Mouse (Mus musculus) MN1 (cell line): Measurements from ENCODE around the gene Meox1.

Experiments
- DNase-seq: peaks from one replicate; pipeline ENCODE4 v3.0.0-alpha.2; 2016; ENCODE audit warnings: low spot score

Gene Meox1

DNA sequence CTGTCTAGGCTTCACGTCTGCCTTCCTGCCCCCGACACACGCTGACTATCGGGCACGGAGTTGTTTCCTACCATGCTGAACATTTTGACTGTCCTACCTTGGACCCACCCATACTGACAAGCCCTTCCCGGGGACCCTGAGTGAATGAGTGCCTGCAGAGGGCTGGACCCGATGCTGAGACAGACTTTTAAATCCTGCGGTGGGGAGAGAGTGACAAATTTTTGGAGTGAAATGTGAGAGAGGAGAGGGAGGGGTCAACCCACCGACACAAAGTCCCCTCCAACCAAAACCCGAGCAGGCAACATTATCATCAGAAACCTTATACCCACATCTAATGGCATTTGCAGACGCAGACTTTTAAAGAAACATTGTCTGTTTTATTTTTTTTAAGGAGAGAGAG lies at the start of gene Meox1:
TSS of gene Meox1 (minus strand) at position 171 of the 400 bp plus-strand sequence.
- no peak for DNase-seq

DNA sequence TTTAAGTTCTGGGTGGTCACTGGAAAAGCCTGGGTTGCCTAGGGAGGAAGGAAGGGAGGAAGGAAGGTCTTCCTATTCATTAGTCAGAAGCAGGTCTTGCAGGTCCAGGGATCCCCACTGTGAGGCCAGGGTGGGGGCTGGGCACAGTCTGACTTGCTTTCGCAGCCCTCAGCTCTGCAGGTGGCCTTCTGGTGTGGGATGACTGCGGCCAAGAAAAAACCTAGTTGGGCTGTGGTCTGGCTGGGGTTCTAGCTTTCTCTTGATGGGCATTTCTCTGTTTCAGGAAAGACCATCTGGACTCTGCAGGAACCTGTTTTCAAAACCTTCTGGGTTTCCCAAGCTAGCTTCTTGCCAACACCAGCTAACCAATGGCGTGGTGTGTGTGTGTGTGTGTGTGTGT lies 48.9 kb upstream of the Meox1 start:
- no peak for DNase-seq

DNA sequence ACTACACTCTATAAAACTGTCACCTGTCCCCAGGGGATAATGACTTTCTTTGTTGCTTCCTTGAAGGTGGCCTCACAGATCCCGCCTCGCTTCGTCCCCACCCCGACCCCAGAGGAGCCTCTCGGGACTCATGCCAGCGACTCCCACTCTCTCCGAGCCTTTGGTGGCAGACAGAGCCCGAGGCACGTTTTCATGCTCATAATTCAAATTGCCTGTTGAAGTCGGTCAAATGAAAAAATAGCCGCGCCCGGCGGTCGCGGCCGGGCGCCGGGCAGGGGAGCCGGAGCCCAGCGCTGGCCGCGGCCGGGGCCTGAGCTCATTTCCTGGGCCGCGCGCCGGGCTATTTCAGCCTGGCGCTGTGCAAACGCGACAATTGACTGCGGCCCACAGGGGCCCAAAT lies 42.9 kb upstream of the Meox1 start:
- peak; percentile 63 for DNase-seq

DNA sequence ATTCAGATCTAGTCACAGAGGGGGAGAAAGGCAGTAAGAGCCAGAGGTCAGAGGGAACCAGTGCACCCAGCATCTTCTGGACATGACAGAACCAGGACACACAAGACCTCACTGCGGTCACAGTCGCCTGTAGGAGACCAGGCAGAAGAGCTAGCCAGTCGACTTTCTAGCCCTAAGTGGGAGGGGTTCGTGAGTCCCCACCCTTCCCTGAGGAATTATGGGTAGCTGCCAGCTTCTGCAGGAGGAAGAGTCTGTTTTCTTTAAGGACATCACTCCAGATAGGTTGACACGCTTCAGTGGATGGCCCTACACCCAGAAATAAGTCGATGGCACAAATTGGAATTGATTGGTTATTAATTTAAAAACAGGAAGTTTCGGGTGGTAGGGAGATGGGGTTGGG lies 42.2 kb upstream of the Meox1 start:
- DNase-seq, result peak; percentile 69

DNA sequence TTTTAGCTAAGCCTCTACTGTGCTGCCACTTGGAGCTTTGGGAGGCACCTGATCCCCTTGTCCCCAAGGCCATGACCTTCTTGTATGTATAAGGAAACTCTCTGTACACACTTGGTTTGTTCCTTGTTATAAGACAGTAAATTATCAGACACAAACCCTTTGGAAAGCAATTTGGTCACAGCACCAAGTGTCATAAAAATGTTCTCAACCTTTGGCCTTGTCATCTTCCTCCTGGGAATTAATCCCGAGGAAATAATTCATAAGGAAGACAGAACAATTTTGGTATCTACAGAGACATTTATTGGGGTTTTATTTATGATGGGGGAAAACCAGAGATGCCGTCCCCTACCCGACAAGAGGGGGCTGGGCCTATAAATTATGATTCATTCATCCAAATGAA lies 41.6 kb upstream of the Meox1 start:
- DNase-seq, result no peak

DNA sequence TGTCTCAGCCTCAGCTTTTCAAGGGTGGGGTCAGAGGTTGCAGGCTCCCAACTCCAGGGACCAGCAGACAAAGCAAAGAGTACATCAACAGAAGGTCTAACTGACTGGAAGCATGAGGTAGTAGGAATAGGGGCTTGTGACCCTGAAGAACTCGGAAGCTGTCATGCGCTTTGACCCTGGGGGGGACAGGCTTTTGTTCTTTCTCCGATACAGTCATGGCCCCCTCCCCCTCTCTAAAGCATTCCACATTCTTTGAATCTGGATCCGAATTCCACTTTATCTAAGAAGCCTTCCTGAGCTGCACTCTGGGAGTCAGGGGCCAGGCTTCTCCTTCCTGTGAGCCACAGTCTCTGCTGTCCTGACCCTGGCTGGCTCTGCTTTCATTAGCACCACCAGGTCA lies 37.8 kb upstream of the Meox1 start:
- DNase-seq, result no peak

GRCm38 (mm10) chr11:101928030-101928762 lies 34.0 kb upstream of the Meox1 start:
- DNase-seq, result no peak

DNA sequence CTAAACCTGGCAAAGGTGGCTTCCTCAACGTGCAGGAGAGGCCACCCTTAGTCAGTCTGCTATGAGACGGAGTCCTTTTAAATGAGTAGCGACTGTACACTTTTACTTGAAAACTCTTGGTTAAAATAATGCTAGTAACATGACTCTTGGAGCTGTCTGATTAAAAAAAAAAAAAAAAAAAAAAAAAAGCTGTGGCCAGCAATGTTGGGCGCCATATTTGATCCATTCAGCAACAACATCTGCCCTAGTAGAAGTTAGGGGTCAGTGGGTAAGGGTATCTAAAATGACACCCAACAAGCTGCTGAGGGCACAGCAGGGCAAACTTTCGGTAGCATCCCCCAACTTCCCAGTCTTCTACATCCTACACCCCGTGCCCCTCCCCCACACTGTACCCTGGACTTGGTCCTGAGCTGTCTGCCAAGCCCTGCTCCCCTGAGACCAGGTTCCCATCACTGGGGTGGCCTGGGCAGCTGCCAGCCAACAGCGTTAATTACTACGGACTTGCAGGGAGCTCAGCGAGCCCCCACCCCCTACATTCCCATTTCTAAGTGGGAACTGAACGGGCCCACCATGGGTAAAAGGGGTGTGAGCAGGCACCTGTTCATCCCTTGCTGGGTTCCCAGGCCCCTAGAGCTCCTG lies 32.9 kb upstream of the Meox1 start:
- no peak for DNase-seq

GRCm38 (mm10) chr11:101925636-101926035 lies 31.5 kb upstream of the Meox1 start:
- no peak for DNase-seq

- no peak for DNase-seq
These were observed 30.3 kb upstream of the Meox1 start for GRCm38 (mm10) chr11:101924441-101924976.

DNA sequence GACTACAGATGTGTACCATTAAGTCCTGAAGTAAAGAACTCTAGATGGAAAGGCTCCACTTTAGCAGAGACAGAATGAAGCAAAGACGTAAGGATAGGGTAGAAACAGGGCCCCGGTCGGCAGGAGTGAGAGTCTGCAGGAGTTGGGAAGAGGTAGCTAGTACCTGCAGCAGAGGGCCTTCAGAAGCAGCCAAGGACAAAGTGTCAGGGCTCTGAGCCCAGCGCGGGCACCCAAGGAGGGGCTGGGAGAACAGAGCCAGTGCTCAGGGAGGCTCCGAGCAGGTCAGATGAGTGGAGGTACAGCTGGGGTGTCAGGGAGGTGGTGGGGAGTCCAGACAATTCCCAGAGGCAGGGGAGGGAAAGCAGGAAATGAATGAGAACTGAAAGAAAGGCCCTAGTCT lies 29.8 kb upstream of the Meox1 start:
- no peak for DNase-seq

GRCm38 (mm10) chr11:101921361-101921952 lies 27.3 kb upstream of the Meox1 start:
- no peak for DNase-seq

- peak; percentile 79 for DNase-seq
These were observed 25.5 kb upstream of the Meox1 start for GRCm38 (mm10) chr11:101919660-101920059.

DNA sequence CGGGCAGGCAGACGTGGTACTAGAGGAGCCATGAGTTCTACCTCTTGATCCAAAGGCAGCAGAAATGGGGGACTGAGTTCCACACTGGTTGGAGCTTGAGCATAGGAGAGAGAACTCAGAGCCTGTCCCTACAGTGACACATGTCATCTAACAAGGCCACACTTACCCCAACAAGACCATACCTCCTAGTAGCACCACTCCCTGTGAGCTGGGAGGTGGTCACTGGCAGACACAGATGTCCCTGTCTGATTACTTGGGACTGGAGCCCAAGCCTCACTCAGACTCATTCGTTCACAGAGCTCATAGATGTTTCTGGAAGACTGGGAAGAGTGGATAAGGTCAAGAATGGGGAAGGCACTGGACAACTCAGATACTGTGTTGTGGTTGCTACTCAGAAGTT lies 24.4 kb upstream of the Meox1 start:
- no peak for DNase-seq

- DNase-seq, result no peak
These were observed 22.6 kb upstream of the Meox1 start for GRCm38 (mm10) chr11:101916772-101917171.

- DNase-seq, result no peak
These were observed 19.4 kb upstream of the Meox1 start for GRCm38 (mm10) chr11:101913591-101913990.

DNA sequence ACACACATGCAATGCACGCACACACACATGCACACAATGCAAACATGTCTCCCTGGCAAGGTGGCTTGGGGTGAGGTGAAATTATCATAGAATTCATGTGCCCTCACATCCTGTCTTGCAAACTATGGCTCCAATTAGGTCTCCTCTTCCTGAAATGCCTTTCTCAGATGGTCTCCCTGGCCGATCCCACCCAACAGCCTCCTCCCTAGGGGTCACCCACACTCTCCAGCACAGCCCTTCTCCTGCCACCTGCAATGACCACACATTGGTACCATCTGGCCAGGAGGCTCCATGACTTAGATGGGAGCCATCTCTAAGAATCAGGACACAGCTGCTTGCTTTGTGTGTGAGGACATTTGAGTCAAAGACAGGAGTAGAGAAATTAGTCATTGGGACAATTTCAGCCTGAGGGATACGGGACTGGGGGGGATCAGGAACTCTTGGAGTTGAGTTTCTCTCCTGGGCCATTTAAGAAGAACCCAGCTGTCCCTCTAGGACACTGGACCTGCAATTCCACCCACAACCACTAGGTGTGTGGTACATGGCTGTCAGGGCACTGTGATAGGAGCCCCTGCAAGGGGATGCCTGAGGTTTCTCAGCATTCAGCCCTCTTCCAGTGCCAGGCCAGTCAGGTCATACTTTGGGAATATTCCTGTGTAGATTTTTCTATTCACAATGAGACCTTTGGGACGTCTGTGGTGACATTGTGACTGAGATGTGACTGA lies 17.8 kb upstream of the Meox1 start:
- DNase-seq, result peak; percentile 27

DNA sequence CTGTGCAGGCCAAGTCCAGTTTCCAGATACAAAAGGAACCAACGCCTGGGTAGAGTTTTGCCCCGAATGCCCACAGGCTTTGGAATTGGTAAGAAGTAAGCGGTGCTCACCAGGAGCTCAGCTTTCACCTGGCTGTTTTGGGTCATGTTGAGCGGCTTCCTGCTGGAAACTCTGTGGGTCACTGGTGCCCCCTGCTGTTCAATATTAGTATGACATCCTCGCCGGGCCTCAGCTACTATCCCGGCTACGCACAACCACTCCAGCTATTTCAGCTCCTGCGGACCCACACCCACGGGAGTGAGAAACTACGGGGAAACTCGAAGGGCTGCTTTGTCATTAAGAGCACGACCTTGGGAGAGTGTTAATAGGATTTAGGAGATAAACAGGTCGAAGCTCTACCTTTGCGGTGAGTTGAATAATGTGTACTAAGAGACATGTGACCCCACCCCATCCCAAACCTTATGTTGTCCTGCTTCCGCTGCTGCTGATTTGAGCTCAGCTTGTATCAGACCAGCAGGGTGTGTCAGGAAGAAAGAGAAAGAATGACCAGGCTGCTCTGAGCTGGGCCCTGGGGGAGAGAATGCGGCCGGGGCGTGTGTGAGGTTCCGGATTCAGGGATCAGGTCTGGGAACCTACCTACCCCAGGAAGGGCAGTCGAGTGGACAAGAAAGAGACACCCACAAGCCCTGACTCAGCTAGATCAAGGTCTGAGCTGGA lies 16.2 kb upstream of the Meox1 start:
- DNase-seq, result peak; percentile 82

DNA sequence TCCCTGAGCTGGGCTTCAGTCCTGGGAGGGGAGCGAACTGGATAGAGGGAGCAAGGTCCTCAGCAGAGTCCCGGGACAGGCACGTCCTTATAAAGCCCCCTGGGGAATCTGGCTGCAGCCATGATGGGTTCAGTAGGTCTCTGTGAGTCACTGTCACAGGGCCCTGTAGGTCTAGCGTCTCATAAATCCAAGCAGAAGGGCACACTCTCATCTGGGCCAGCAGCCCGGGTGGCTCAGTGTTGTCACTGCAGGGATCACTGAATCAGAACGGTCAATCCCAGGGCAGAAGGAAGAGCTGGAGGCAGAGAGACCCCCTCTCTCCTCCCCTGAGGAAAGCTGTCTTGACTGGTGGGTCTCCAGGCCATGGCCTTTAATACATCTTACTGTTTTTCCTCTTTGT lies 14.6 kb upstream of the Meox1 start:
- no peak for DNase-seq

GRCm38 (mm10) chr11:101905115-101905514 lies 10.9 kb upstream of the Meox1 start:
- peak; percentile 73 for DNase-seq

DNA sequence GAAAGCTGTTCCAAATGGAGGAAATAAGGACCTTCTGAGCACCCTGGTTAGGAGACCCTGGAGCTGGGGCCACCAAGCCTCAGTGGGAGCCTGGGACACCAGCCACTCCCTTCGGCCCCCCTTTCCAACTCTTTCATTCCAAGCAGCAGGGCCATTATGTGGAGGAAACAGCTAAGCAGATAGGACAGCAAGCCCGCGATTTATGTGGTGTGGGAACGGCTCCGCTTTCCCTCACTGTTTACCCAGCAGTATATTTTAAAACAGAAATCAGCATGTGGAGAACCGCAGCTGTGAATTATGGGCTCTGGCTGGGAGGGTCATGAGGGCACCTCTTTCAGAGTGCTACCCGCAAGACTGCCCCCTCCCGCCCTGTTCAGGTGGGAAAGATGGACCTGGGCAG lies 7.1 kb upstream of the Meox1 start:
- DNase-seq, result no peak

GRCm38 (mm10) chr11:101898328-101898727 lies 4.2 kb upstream of the Meox1 start:
- DNase-seq, result no peak
